Mouse (Mus musculus) midbrain, embryonic 14.5 days (tissue): Measurements from ENCODE around the gene Dicer1. TPM values are rescaled to one million over a fixed set of nuclear protein-coding genes. Genes with fewer than 3 reads are reported as not detected.

ENCODE experiments used
- ATAC-seq: fragments of 200-750 bp; cut with Nextera tagmentation; 2 replicates; pipeline ENCODE4 v1.8.0; 2017; ENCODE audit warnings: moderate number of reproducible peaks, moderate library complexity; ENCODE audit not compliant: low FRiP score, low TSS enrichment
- DNase-seq: peaks from one replicate; pipeline ENCODE4 v3.0.0-alpha.2; 2015
- H3K27ac ChIP-seq: fragments of 300-500 bp; sonication (generic); replicated peaks from 2 replicates; pipeline ENCODE4 v1.5.1; 2014; ENCODE audit warnings: mild to moderate bottlenecking, low read depth, low read length, moderate library complexity
- H3K27me3 ChIP-seq: fragments of 300-500 bp; sonication (generic); 2 replicates; pipeline ENCODE4 v1.6.1; 2014; ENCODE audit warnings: low read length, control low read depth, mixed read lengths; ENCODE audit not compliant: control insufficient read depth, insufficient read depth
- H3K36me3 ChIP-seq: fragments of 300-500 bp; sonication (generic); 2 replicates; pipeline ENCODE4 v1.6.1; 2014; ENCODE audit warnings: low read length, control low read depth; ENCODE audit not compliant: control insufficient read depth, insufficient read depth
- H3K4me1 ChIP-seq: fragments of 300-500 bp; sonication (generic); 2 replicates; pipeline ENCODE4 v1.6.1; 2014; ENCODE audit warnings: mild to moderate bottlenecking, antibody characterized with exemption, low read length, control low read depth; ENCODE audit not compliant: control insufficient read depth, insufficient read depth
- H3K4me2 ChIP-seq: fragments of 300-500 bp; sonication (generic); 2 replicates; pipeline ENCODE4 v1.6.1; 2014; ENCODE audit warnings: mild to moderate bottlenecking, low read length, moderate library complexity
- H3K4me3 ChIP-seq: fragments of 300-500 bp; sonication (generic); replicated peaks from 2 replicates; pipeline ENCODE4 v1.5.1; 2014; ENCODE audit warnings: low read depth, low read length
- H3K9ac ChIP-seq: fragments of 300-500 bp; sonication (generic); replicated peaks from 2 replicates; pipeline ENCODE4 v1.6.1; 2014; ENCODE audit warnings: mild to moderate bottlenecking, low read length, moderate library complexity
- H3K9me3 ChIP-seq: fragments of 300-500 bp; sonication (generic); 2 replicates; pipeline ENCODE4 v1.6.1; 2016; ENCODE audit warnings: low read length, control low read depth, mixed read lengths; ENCODE audit not compliant: control insufficient read depth
- WGBS: fragments of 180-500 bp; shearing (Covaris S2); extraction: QIAGEN DNeasy Blood & Tissue Kit; methylation state at CpG from one replicate; pipeline ENCODE4 v1.1.7; 2014; 5-methylcytosine and 5-hydroxymethylcytosine counted together
- polyA plus RNA-seq: library from polyadenylated mRNA; unstranded; fragments of >200 nt; fragmentation: Nextera tagmentation; extraction: Ambion mirVana; gene quantifications from 2 replicates; pipeline ENCODE4 v1.2.1, GENCODE M21; 2014

Dicer1 gene
- polyA plus RNA-seq, 1 experiment from 2014 or later: 37.9 TPM

DNA sequence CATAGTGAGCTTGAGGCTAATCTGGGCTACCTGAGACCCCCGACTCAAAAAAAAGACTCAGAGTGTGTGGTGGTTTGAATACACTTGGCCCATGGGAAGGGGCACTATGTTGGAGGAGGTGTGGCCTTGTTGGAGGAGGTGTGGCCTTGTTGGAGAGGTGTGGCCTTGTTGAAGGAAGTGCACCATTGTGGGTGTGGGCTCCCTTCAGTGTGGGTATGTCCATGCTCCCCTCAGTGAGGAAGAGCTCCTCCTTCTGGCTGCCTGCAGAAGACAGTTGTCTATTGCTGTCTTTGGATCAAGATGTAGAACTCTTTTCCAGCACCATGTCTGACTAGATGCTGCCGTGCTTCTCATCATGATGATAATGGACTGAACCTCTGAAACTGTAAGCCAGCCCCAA is 95.6 kb downstream of the Dicer1 start:
- H3K36me3 ChIP-seq: no peaks in the 10 kb centered on the region
- no peak overlapping the region for H3K4me2 ChIP-seq
- H3K27me3 ChIP-seq: no peaks in the 10 kb centered on the region
- no peaks in the 10 kb centered on the region for H3K9me3 ChIP-seq
- WGBS: 93% methylated on average over 2 of the region's 2 CpGs
- DNase-seq: no peak
- H3K27ac ChIP-seq: no peak overlapping the region
- H3K4me3 ChIP-seq: no peak overlapping the region
- ATAC-seq: no peak
- H3K9ac ChIP-seq: no peak overlapping the region
- no peaks in the 10 kb centered on the region for H3K4me1 ChIP-seq

- Histone ChIP-seq H3K27me3 (no peaks in the 10 kb centered on the region), H3K4me3 (no peak overlapping the region), H3K36me3 (no peaks in the 10 kb centered on the region), H3K9ac (no peak overlapping the region), H3K4me1 (peaks cover 6% of the 10 kb centered on the region; the same call in 1 of the 2 replicates), H3K4me2 (no peak overlapping the region), H3K27ac (no peak overlapping the region), H3K9me3 (no peaks in the 10 kb centered on the region)
- WGBS: 75% methylated on average over 1 of the region's 1 CpGs
- ATAC-seq (no peak), DNase-seq (no peak)
These were observed 96.7 kb downstream of the Dicer1 start for GRCm38 (mm10) chr12:104655006-104655405.

DNA sequence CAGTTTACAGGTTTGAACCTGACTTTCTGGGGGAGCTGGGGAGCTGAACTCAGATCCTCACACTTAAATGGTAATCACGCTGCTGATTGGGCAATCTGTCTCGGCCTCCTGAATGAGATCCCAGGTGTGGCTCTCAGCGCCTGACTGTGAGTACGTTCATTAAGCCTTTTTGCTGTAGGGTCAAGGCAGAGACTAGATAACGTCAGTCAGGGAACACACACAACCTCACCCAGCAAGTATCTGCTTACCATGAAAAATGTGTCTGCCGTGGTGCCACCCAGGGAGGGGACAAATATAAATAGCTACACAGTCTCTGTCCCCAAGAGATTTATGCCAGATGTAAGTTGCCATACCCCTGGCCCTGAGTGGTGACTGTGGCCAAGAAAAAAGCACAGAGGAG is 99.7 kb downstream of the Dicer1 start:
- no peak overlapping the region for H3K9ac ChIP-seq
- no peak overlapping the region for H3K4me3 ChIP-seq
- no peak overlapping the region for H3K27ac ChIP-seq
- no peaks in the 10 kb centered on the region for H3K36me3 ChIP-seq
- no peaks in the 10 kb centered on the region for H3K9me3 ChIP-seq
- H3K4me1 ChIP-seq: peaks cover 6% of the 10 kb centered on the region; the same call in 1 of the 2 replicates
- no peak for DNase-seq
- no peak overlapping the region for H3K4me2 ChIP-seq
- no peak for ATAC-seq
- WGBS: 60% methylated on average over 6 of the region's 6 CpGs
- no peaks in the 10 kb centered on the region for H3K27me3 ChIP-seq

- Histone ChIP-seq H3K27me3 (no peaks in the 10 kb centered on the region), H3K4me2 (no peak overlapping the region), H3K4me1 (peaks cover 6% of the 10 kb centered on the region; the same call in 1 of the 2 replicates), H3K4me3 (no peak overlapping the region), H3K9me3 (no peaks in the 10 kb centered on the region), H3K9ac (no peak overlapping the region), H3K36me3 (no peaks in the 10 kb centered on the region), H3K27ac (no peak overlapping the region)
- DNase-seq (no peak), ATAC-seq (no peak)
- 38% methylated on average over 6 of the region's 6 CpGs for WGBS
These were observed 100.5 kb downstream of the Dicer1 start for GRCm38 (mm10) chr12:104651269-104651668.

GRCm38 (mm10) chr12:104650510-104651260 is 101.1 kb downstream of the Dicer1 start:
- WGBS: 48% methylated on average over 14 of the region's 14 CpGs
- no peak overlapping the region for H3K4me3 ChIP-seq
- ATAC-seq (no peak), DNase-seq (peak; percentile 25)
- H3K9me3 ChIP-seq: no peaks in the 10 kb centered on the region
- no peak overlapping the region for H3K4me2 ChIP-seq
- no peak overlapping the region for H3K27ac ChIP-seq
- peaks cover 6% of the 10 kb centered on the region; the same call in 1 of the 2 replicates for H3K4me1 ChIP-seq
- no peaks in the 10 kb centered on the region for H3K27me3 ChIP-seq
- no peaks in the 10 kb centered on the region for H3K36me3 ChIP-seq
- no peak overlapping the region for H3K9ac ChIP-seq

DNA sequence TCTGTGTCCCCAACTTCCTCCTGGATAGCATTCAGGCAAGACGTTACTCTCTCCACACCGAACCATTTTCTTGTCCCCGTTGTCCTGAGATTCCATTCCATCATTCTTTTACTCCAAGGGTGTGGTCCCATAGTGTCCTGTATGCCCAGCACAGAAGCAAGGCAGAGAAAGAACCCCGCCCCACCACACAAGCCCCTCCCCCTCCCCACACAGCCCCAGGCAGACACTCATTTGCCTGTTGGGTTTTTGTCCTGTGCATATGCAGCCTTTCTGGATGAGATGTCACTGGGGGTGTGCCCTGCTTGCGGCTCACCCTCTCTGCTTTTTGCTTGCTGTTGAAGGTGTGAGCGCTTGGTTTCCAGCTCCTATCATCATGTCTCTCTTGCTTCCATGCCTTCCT is 103.4 kb downstream of the Dicer1 start:
- Histone ChIP-seq H3K4me1 (peaks cover 6% of the 10 kb centered on the region; the same call in 1 of the 2 replicates), H3K27me3 (peaks cover 4% of the 10 kb centered on the region; the same call in 1 of the 2 replicates), H3K9me3 (no peaks in the 10 kb centered on the region), H3K4me2 (no peak overlapping the region), H3K9ac (no peak overlapping the region), H3K27ac (no peak overlapping the region), H3K36me3 (no peaks in the 10 kb centered on the region), H3K4me3 (no peak overlapping the region)
- WGBS: 91% methylated on average over 6 of the region's 6 CpGs
- no peak for ATAC-seq
- DNase-seq: no peak

- 69% methylated on average over 7 of the region's 7 CpGs for WGBS
- Histone ChIP-seq H3K4me2 (no peak overlapping the region), H3K4me3 (no peak overlapping the region), H3K9me3 (no peaks in the 10 kb centered on the region), H3K36me3 (no peaks in the 10 kb centered on the region), H3K4me1 (peaks cover 11% of the 10 kb centered on the region), H3K27ac (no peak overlapping the region), H3K9ac (no peak overlapping the region), H3K27me3 (peaks cover 4% of the 10 kb centered on the region; the same call in 1 of the 2 replicates)
- peak; percentile 57 for DNase-seq
- no peak for ATAC-seq
These were observed 109.4 kb downstream of the Dicer1 start for GRCm38 (mm10) chr12:104642337-104642736.

- WGBS: 97% methylated on average over 1 of the region's 1 CpGs
- Histone ChIP-seq H3K36me3 (no peaks in the 10 kb centered on the region), H3K9ac (no peak overlapping the region), H3K4me3 (no peak overlapping the region), H3K9me3 (no peaks in the 10 kb centered on the region), H3K27me3 (peaks cover 4% of the 10 kb centered on the region; the same call in 1 of the 2 replicates), H3K27ac (no peak overlapping the region), H3K4me2 (no peak overlapping the region), H3K4me1 (peaks cover 19% of the 10 kb centered on the region)
- DNase-seq (no peak), ATAC-seq (no peak)
These were observed 110.8 kb downstream of the Dicer1 start for GRCm38 (mm10) chr12:104640934-104641333.

DNA sequence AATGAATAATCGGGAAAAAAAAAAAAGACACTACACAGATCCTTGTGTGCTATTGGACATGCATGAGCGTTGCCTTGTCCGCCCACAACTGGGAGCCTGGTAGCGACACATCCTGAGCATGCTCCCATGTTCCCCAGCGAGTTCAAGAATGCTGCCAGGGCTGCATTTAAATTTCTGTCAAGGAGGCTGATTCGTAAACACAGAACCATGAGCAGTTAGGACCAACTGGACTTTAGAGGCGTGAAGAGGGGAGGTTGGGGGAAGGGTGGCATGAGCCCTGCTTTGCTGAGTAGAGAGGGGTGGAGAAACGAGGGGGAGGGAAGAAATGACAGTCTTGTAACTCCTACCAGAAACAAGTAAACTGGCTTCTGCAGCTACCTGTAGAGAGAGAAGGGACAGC is 113.6 kb downstream of the Dicer1 start:
- Histone ChIP-seq H3K9ac (no peak overlapping the region), H3K4me3 (no peak overlapping the region), H3K27me3 (no peaks in the 10 kb centered on the region), H3K9me3 (no peaks in the 10 kb centered on the region), H3K27ac (no peak overlapping the region), H3K4me1 (peaks cover 23% of the 10 kb centered on the region), H3K36me3 (no peaks in the 10 kb centered on the region), H3K4me2 (peak overlapping the region; percentile 38)
- WGBS: 30% methylated on average over 8 of the region's 8 CpGs
- ATAC-seq (no peak), DNase-seq (no peak)
